Mouse (Mus musculus) urinary bladder, adult 18-20 months (tissue): ENCODE results near the gene Dock1.

Source experiments
- DNase-seq, 2 experiments: peaks; one replicate each; pipeline ENCODE4 v3.0.0; 2022; ENCODE audit warnings: low spot score in 2 of 2, mixed read lengths in 2 of 2

Dock1 gene

GRCm38 (mm10) chr7:134751496-134751895 lies 81.0 kb downstream of the Dock1 start:
- DNase-seq, result no peak

- DNase-seq, result no peak
Measured at GRCm38 (mm10) chr7:134753417-134753816, 83.0 kb downstream of the Dock1 start.

GRCm38 (mm10) chr7:134757605-134758004 lies 87.2 kb downstream of the Dock1 start:
- no peak for DNase-seq

GRCm38 (mm10) chr7:134761799-134762198 lies 91.3 kb downstream of the Dock1 start:
- no peak for DNase-seq

GRCm38 (mm10) chr7:134765130-134765529 lies 94.7 kb downstream of the Dock1 start:
- no peak for DNase-seq

- DNase-seq, result no peak
Measured at GRCm38 (mm10) chr7:134771314-134771713, 100.9 kb downstream of the Dock1 start.

GRCm38 (mm10) chr7:134772363-134772762 lies 101.9 kb downstream of the Dock1 start:
- no peak for DNase-seq

- no peak for DNase-seq
Measured at GRCm38 (mm10) chr7:134772867-134773590, 102.6 kb downstream of the Dock1 start.

GRCm38 (mm10) chr7:134773761-134774415 lies 103.4 kb downstream of the Dock1 start:
- DNase-seq, result peak; percentile 5

- DNase-seq, result no peak
Measured at GRCm38 (mm10) chr7:134774468-134775162, 104.2 kb downstream of the Dock1 start.

- DNase-seq, result peak; percentile 23 to 64
Measured at GRCm38 (mm10) chr7:134775671-134776070, 105.2 kb downstream of the Dock1 start.

GRCm38 (mm10) chr7:134776306-134776705 lies 105.9 kb downstream of the Dock1 start:
- no peak for DNase-seq

- no peak for DNase-seq
Measured at GRCm38 (mm10) chr7:134779761-134780160, 109.3 kb downstream of the Dock1 start.

GRCm38 (mm10) chr7:134787110-134787509 lies 116.7 kb downstream of the Dock1 start:
- no peak for DNase-seq

- no peak for DNase-seq
Measured at GRCm38 (mm10) chr7:134794889-134795288, 124.4 kb downstream of the Dock1 start.

GRCm38 (mm10) chr7:134800079-134800478 lies 129.6 kb downstream of the Dock1 start:
- no peak for DNase-seq

GRCm38 (mm10) chr7:134804422-134804821 lies 134.0 kb downstream of the Dock1 start:
- no peak for DNase-seq

GRCm38 (mm10) chr7:134806799-134807198 lies 136.3 kb downstream of the Dock1 start:
- DNase-seq, result no peak

GRCm38 (mm10) chr7:134808406-134808805 lies 138.0 kb downstream of the Dock1 start:
- DNase-seq, result no peak

- no peak for DNase-seq
Measured at GRCm38 (mm10) chr7:134809241-134809975, 139.0 kb downstream of the Dock1 start.

GRCm38 (mm10) chr7:134818471-134818870 lies 148.0 kb downstream of the Dock1 start:
- DNase-seq, result no peak

GRCm38 (mm10) chr7:134821264-134821663 lies 150.8 kb downstream of the Dock1 start:
- DNase-seq, result no peak
